Mouse (Mus musculus): ENCODE measurements around the gene Slc17a9. TPM values are rescaled to one million over a fixed set of nuclear protein-coding genes. Genes with fewer than 3 reads are reported as not detected.

Gene Slc17a9
- 2.3 and 4.6 TPM in 2 replicates for polyA plus RNA-seq (2015; fragmentation: Nextera tagmentation; extraction: Ambion mirVana)

DNA sequence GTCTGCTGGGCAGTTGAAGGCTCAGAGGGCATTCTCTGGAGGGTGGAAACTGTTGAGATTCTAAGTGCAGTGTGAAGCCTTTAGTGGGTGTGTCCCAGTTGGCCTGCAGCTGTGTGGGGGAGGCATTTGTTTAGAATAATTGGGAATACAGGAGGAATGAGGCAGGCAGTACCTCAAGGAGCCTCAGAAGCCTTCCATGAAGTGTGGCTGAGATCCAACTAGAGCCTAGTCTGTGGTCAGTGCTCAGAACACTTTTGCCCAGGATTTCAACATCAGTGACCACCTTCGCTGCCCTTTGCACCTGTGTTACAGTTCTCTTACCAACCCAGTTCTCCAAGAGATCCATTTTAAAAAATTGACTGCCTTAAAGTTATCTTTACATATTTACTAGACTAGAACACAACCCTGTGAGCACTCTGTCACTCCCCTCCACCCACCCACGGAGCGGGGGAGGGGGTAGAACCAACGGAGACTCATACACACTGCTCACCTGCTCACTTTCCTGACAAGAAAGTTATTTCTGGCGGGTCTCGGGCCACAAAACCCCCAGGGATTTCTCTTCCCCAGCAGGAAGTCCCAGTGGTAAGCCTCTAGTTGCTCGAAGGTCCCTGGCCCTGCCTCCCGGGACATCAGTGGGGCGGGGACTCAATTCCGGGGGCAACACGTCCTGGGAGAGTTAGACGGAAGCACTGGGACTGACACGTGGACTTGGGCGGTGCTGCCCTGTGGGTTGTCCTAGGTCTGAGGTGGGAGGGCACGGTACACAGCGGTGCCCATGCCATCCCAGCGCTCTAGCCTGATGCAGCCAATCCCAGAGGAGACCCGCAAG lies at the start of gene Slc17a9:
TSS of gene Slc17a9 (plus strand) at position 679 of the 829 bp plus-strand sequence.
- Histone ChIP-seq H3K4me3 (replicated peaks) (peak within 1 kb of the TSS; percentile 26), H3K4me1 (replicated peaks) (peaks cover 11% of the 10 kb centered on the region; the same call in 1 of the 2 replicates), H3K4me2 (replicated peaks) (peak within 1 kb of the TSS; percentile 62), H3K27ac (0 out of 2 replicates have a peak within 1 kb of the TSS, but pooled peaks have one; percentile 48), H3K36me3 (peaks cover 17% of the 10 kb centered on the region), H3K9ac (peak within 1 kb of the TSS; percentile 36), H3K9me3 (no peaks in the 10 kb centered on the region), H3K27me3 (replicated peaks) (no peaks in the 10 kb centered on the region)
- 6% methylated on average over 18 of the region's 18 CpGs for WGBS
- peak; percentile 91 for ATAC-seq

DNA sequence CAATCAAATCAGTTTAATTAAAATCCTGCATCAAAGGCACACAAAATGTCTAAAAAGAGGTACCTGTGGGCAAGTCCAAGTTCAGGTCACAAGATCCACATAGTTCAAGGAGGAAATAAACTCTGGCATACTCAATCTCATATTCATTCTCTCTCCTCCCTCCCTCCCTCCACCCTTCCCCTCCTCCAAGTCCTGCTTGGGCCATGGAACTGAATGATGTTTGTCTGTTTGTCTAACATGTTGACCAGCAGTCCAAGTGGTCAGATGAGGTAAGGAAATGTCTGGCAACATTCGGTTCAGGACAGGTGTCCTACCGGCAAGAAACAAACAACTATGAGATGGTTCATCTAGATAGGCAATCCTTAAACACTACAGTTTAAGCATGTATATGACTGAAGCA lies 48.4 kb upstream of the Slc17a9 start:
- H3K27ac ChIP-seq: no peak overlapping the region
- H3K27me3 ChIP-seq (replicated peaks): no peaks in the 10 kb centered on the region
- H3K36me3 ChIP-seq: peaks cover 10% of the 10 kb centered on the region
- no peaks in the 10 kb centered on the region for H3K4me1 ChIP-seq (replicated peaks)
- no peak overlapping the region for H3K9ac ChIP-seq
- H3K4me2 ChIP-seq (replicated peaks): no peak overlapping the region
- no peak overlapping the region for H3K4me3 ChIP-seq (replicated peaks)
- no peak for ATAC-seq
- WGBS: 81% methylated on average over 2 of the region's 2 CpGs
- no peaks in the 10 kb centered on the region for H3K9me3 ChIP-seq

DNA sequence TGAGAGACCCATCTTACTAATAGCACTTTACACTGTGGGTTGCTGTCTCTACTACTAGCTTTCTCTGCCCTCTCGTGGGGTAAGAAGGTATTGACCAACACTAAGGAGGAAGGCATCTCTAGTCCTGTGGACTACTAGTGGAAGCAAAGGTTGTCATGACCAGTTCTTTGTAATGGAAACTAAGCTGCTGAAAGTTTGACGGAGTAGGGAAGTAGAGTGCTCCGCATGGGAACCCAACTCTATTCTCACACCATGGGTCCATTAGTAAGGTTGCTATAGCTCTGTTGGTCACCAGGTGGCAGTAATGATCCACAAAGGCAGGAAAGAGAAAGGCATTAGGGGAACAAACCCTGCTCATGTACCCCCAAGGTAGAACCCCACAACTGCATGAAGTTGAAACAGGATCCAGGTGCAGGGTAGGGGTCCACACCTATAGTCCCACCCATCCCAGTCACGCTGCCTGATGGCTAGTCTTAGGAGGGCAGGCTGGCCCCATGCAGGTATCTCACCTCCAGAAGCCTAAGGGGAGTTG lies 46.4 kb upstream of the Slc17a9 start:
- H3K36me3 ChIP-seq: peaks cover 25% of the 10 kb centered on the region
- ATAC-seq: peak; percentile 64
- no peaks in the 10 kb centered on the region for H3K27me3 ChIP-seq (replicated peaks)
- WGBS: 28% methylated on average over 4 of the region's 4 CpGs
- H3K27ac ChIP-seq: no peak overlapping the region
- H3K4me2 ChIP-seq (replicated peaks): no peak overlapping the region
- no peaks in the 10 kb centered on the region for H3K4me1 ChIP-seq (replicated peaks)
- no peak overlapping the region for H3K9ac ChIP-seq
- H3K9me3 ChIP-seq: no peaks in the 10 kb centered on the region
- no peak overlapping the region for H3K4me3 ChIP-seq (replicated peaks)

- no peak overlapping the region for H3K9ac ChIP-seq
- peaks cover 42% of the 10 kb centered on the region for H3K36me3 ChIP-seq
- no peaks in the 10 kb centered on the region for H3K4me1 ChIP-seq (replicated peaks)
- H3K9me3 ChIP-seq: no peaks in the 10 kb centered on the region
- ATAC-seq: no peak
- H3K27ac ChIP-seq: no peak overlapping the region
- H3K4me2 ChIP-seq (replicated peaks): no peak overlapping the region
- 68% methylated on average over 2 of the region's 2 CpGs for WGBS
- H3K4me3 ChIP-seq (replicated peaks): no peak overlapping the region
- no peaks in the 10 kb centered on the region for H3K27me3 ChIP-seq (replicated peaks)
Measured at GRCm38 (mm10) chr2:180681225-180681624, 43.8 kb upstream of the Slc17a9 start.

GRCm38 (mm10) chr2:180683524-180683923 lies 41.5 kb upstream of the Slc17a9 start:
- Histone ChIP-seq H3K36me3 (peaks cover 62% of the 10 kb centered on the region), H3K27ac (no peak overlapping the region), H3K4me1 (replicated peaks) (no peaks in the 10 kb centered on the region), H3K9ac (no peak overlapping the region), H3K9me3 (no peaks in the 10 kb centered on the region), H3K4me2 (replicated peaks) (no peak overlapping the region), H3K4me3 (replicated peaks) (no peak overlapping the region), H3K27me3 (replicated peaks) (no peaks in the 10 kb centered on the region)
- WGBS: 76% methylated on average over 2 of the region's 2 CpGs
- ATAC-seq: no peak

- no peaks in the 10 kb centered on the region for H3K27me3 ChIP-seq (replicated peaks)
- no peak overlapping the region for H3K27ac ChIP-seq
- H3K4me3 ChIP-seq (replicated peaks): no peak overlapping the region
- WGBS: 90% methylated on average over 4 of the region's 4 CpGs
- no peaks in the 10 kb centered on the region for H3K4me1 ChIP-seq (replicated peaks)
- no peak overlapping the region for H3K4me2 ChIP-seq (replicated peaks)
- no peaks in the 10 kb centered on the region for H3K9me3 ChIP-seq
- peaks cover 68% of the 10 kb centered on the region for H3K36me3 ChIP-seq
- no peak overlapping the region for H3K9ac ChIP-seq
- no peak for ATAC-seq
Measured at GRCm38 (mm10) chr2:180684031-180684430, 41.0 kb upstream of the Slc17a9 start.

DNA sequence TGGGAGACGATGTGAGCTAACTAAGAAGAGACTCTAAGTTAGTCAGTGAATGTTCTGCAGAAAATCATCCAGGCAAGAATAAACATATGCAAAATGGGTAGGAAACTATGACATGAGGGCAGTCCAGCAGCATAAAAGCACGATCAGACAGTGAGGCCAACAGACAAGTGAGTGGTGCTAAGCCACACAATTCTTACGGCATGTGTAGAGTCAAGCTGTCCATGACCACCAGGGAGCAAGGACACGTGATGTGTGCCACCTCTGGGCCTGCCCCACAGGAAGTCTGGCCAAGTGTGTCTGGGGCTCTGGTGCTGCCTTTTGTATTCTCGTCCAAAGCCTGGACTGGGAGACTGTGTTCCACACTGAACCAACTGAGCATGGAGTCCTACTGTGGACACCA lies 35.2 kb upstream of the Slc17a9 start:
- 85% methylated on average over 5 of the region's 5 CpGs for WGBS
- H3K36me3 ChIP-seq: peaks cover 47% of the 10 kb centered on the region
- no peak for ATAC-seq
- no peaks in the 10 kb centered on the region for H3K4me1 ChIP-seq (replicated peaks)
- no peak overlapping the region for H3K4me3 ChIP-seq (replicated peaks)
- no peak overlapping the region for H3K9ac ChIP-seq
- H3K27ac ChIP-seq: no peak overlapping the region
- no peaks in the 10 kb centered on the region for H3K9me3 ChIP-seq
- H3K27me3 ChIP-seq (replicated peaks): no peaks in the 10 kb centered on the region
- no peak overlapping the region for H3K4me2 ChIP-seq (replicated peaks)

GRCm38 (mm10) chr2:180692630-180693029 lies 32.4 kb upstream of the Slc17a9 start:
- Histone ChIP-seq H3K27me3 (replicated peaks) (no peaks in the 10 kb centered on the region), H3K4me3 (replicated peaks) (no peak overlapping the region), H3K4me1 (replicated peaks) (0 out of 2 replicates have a peak, but pooled peaks cover 2% of the 10 kb centered on the region), H3K27ac (no peak overlapping the region), H3K36me3 (peaks cover 24% of the 10 kb centered on the region), H3K9me3 (no peaks in the 10 kb centered on the region), H3K4me2 (replicated peaks) (no peak overlapping the region), H3K9ac (no peak overlapping the region)
- no peak for ATAC-seq
- WGBS: 0% methylated on average over 1 of the region's 1 CpGs

DNA sequence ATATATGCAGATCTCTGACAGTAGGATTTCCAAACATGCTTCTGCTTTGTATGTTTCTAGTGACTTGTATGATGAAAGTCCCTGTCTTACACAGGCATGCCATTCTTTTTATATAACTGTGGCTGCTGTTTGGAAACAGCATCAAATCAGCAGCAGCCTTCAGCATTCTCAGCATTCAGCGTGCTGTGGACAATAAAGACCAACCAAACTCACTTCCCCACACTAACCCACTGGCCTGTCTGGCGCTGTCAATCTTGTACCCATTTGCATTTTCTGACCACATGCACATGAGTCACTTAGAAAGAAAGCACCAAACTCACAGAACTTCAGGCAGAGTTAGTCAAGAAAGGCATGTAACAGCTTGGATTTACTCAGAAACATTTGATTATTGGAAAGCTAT lies 29.9 kb upstream of the Slc17a9 start:
- Histone ChIP-seq H3K27ac (no peak overlapping the region), H3K9ac (no peak overlapping the region), H3K4me1 (replicated peaks) (peaks cover 13% of the 10 kb centered on the region), H3K4me3 (replicated peaks) (no peak overlapping the region), H3K9me3 (no peaks in the 10 kb centered on the region), H3K36me3 (no peaks in the 10 kb centered on the region), H3K4me2 (replicated peaks) (no peak overlapping the region), H3K27me3 (replicated peaks) (no peaks in the 10 kb centered on the region)
- no peak for ATAC-seq
- 94% methylated on average over 2 of the region's 2 CpGs for WGBS

- Histone ChIP-seq H3K4me1 (replicated peaks) (peaks cover 27% of the 10 kb centered on the region), H3K27ac (no peak overlapping the region), H3K4me2 (replicated peaks) (peak overlapping the region; percentile 79), H3K27me3 (replicated peaks) (no peaks in the 10 kb centered on the region), H3K36me3 (no peaks in the 10 kb centered on the region), H3K9ac (peak overlapping the region; percentile 91; the same call in 1 of the 2 replicates), H3K9me3 (no peaks in the 10 kb centered on the region), H3K4me3 (replicated peaks) (peak overlapping the region; percentile 68)
- WGBS: 65% methylated on average over 5 of the region's 5 CpGs
- no peak for ATAC-seq
Measured at GRCm38 (mm10) chr2:180700457-180700856, 24.6 kb upstream of the Slc17a9 start.

DNA sequence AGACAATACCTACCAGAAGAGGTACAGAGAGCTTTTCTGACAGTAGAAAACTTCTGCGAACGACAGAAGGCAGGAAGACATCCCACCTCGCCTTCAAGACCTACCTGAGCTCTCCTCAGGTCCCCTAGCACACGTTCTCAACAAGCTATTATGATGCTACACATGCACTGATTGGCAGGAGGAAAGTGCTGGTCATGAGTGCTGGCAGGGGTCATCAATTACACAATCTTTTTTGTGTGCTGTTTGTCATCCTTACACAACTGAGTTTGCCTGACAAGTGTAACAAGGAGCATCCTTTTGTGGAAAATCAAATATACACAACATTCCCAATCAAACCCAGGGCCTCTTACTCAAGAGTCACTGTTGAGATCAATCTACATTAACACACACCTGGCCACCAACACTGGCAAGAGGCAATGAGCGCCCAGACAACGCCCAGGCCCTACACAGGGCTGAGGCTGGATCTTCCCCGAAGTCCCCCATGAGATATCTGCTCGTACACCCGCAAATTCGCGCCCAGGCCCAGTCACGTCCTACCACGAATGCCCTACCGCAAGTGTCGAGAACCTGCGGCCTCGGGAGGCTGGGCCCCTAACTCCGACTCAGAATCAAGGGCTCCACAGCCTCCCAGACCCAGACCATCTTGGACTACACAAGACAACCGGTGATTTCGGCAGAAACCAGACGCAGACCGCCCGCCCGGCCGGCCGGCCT lies 23.9 kb upstream of the Slc17a9 start:
- Histone ChIP-seq H3K27me3 (replicated peaks) (no peaks in the 10 kb centered on the region), H3K36me3 (no peaks in the 10 kb centered on the region), H3K9ac (peak overlapping the region; percentile 91), H3K27ac (peak overlapping the region; percentile 95), H3K4me3 (replicated peaks) (peak overlapping the region; percentile 68), H3K9me3 (no peaks in the 10 kb centered on the region), H3K4me1 (replicated peaks) (peaks cover 27% of the 10 kb centered on the region), H3K4me2 (replicated peaks) (peak overlapping the region; percentile 79)
- peak; percentile 23 for ATAC-seq
- 4% methylated on average over 26 of the region's 26 CpGs for WGBS
